In the genomic region with DNA sequence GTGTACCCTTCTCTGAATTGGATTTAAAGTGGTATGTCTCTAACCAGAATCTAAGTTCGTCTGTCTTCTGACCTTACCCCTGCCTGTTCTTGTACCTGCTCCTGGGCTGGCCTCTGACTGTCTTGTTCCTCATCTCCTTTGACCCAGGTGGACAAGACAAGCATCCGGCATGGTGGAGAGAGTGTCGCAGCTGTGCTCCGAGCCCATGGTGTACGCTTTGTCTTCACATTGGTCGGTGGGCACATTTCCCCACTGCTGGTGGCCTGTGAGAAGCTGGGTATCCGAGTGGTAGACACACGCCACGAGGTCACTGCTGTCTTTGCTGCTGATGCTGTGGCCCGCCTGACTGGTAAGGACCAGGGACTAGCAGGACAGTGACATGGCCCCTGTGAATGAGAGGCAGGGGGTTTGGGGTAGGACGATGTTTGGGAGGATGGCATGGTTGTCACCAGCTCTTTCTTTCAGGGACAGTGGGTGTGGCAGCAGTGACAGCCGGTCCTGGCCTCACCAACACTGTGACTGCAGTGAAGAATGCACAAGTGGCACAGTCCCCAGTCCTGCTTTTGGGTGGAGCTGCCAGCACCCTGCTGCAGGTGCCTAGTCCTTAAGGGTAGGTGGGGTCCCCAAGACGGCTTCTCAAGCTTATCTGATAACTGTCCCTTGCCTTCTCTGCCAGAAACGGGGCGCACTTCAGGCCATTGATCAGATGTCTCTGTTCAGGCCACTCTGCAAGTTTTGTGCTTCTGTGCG, we compare ENCODE assay signal across 26 mouse cellular contexts. TPM values are rescaled to one million over a fixed set of nuclear protein-coding genes. Genes with fewer than 3 reads are reported as not detected.
DNase-seq lines count a peak whose midpoint lies in the region; ATAC-seq and TF ChIP-seq lines count a peak whose summit lies in the region.
"Had no signal": no experiment of that assay in that cellular context is flagged by ENCODE, and none has a peak within 500 bp of the region (broad histone marks: within the 10 kb centered on the region; RNA-seq: fewer than 3 reads in every experiment).

No protein-coding gene starts in this region.

- H3K9ac ChIP-seq in heart, embryonic 13.5 days: no peak overlapping the region; the same call in 1 of the 2 replicates
- H3K9ac ChIP-seq: embryonic facial prominence, embryonic 15.5 days; neural tube, embryonic 12.5 days had no signal

- 58% methylated on average over 16 of the region's 16 CpGs for WGBS in cerebellum, adult 2 months
- 88% methylated on average over 16 of the region's 16 CpGs for WGBS in heart, embryonic 13.5 days

- no peaks in the 10 kb centered on the region for H3K27me3 ChIP-seq in cerebellum, adult 2 months (ENCODE audit: control insufficient read depth, insufficient read depth, low read length)
- no peaks in the 10 kb centered on the region for H3K27me3 ChIP-seq in heart, embryonic 13.5 days (replicated peaks)
- H3K27me3 ChIP-seq in megakaryocyte, embryonic 14.5 days (replicated peaks): no peaks in the 10 kb centered on the region
- H3K27me3 ChIP-seq: embryonic facial prominence, embryonic 15.5 days; liver, embryonic 13.5 days; midbrain, embryonic 13.5 days; neural tube, embryonic 12.5 days; Patski had no signal

- H3K4me2 ChIP-seq in heart, embryonic 13.5 days: peak overlapping the region; percentile 81; the same call in 1 of the 2 replicates

- H3K4me1 ChIP-seq in cerebellum, adult 2 months (ENCODE audit: control insufficient read depth, insufficient read depth, low read length): peaks cover 23% of the 10 kb centered on the region
- H3K4me1 ChIP-seq in heart, embryonic 13.5 days: peaks cover 23% of the 10 kb centered on the region
- H3K4me1 ChIP-seq in megakaryocyte, embryonic 14.5 days: peaks cover 47% of the 10 kb centered on the region

- peak in 1 of 2 experiments; percentile 36 for DNase-seq in cerebellum, adult 2 months
- DNase-seq in cerebellum, adult 11 months: no peak
- DNase-seq in heart, postnatal 4 days: no peak
- DNase-seq in thymus, postnatal 4 days: peak; percentile 57
- DNase-seq: adrenal gland, adult 8-10 months; embryo, embryonic 11 days; gastrocnemius, postnatal 25 days; liver, embryonic 13.5 days had no signal

- H3K4me3 ChIP-seq in cerebellum, adult 2 months (replicated peaks; ENCODE audit: insufficient read depth, low read depth, low read length): no peak overlapping the region
- no peak overlapping the region for H3K4me3 ChIP-seq in heart, embryonic 13.5 days
- H3K4me3 ChIP-seq in megakaryocyte, embryonic 14.5 days (replicated peaks): peak overlapping the region; percentile 26
- H3K4me3 ChIP-seq: left cerebral cortex, adult 2 months; neural tube, embryonic 12.5 days had no signal

- peaks cover 54% of the 10 kb centered on the region for H3K36me3 ChIP-seq in heart, embryonic 13.5 days
- H3K36me3 ChIP-seq in megakaryocyte, embryonic 14.5 days (replicated peaks; ENCODE audit: low read length): peaks cover 59% of the 10 kb centered on the region

- peak overlapping the region; percentile 9 for H3K27ac ChIP-seq in cerebellum, adult 2 months (ENCODE audit: insufficient read depth, low read length)
- H3K27ac ChIP-seq in heart, embryonic 13.5 days (replicated peaks): peak overlapping the region; percentile 93
- H3K27ac ChIP-seq: left cerebral cortex, adult 2 months; midbrain, embryonic 13.5 days; neural tube, embryonic 12.5 days; stomach, postnatal 0 days had no signal

- no peak for TF ChIP-seq CTCF in cerebellum, adult 2 months (IDR thresholded peaks at IDR 0.05; ENCODE audit: borderline replicate concordance, insufficient read depth, low read depth, low read length)

- TF ChIP-seq POLR2A in cerebellum, adult 2 months (IDR thresholded peaks at IDR 0.05; ENCODE audit: borderline replicate concordance, insufficient read depth, low read length): no peak

- ATAC-seq in heart, embryonic 13.5 days (ENCODE audit: extremely low read depth, insufficient number of reproducible peaks, low FRiP score, low TSS enrichment): no peak
- ATAC-seq in megakaryocyte, adult 5-6 weeks (ENCODE audit: poor library complexity, severe bottlenecking): no peak
- ATAC-seq: CD4-positive, CD25-positive, alpha-beta regulatory T cell, adult 4 months; forebrain, embryonic 16.5 days; intestine, embryonic 16.5 days; lung, postnatal 0 days; midbrain, embryonic 13.5 days had no signal

- no peaks in the 10 kb centered on the region for H3K9me3 ChIP-seq in heart, embryonic 13.5 days
- H3K9me3 ChIP-seq in megakaryocyte, embryonic 14.5 days: no peaks in the 10 kb centered on the region
- H3K9me3 ChIP-seq: embryonic facial prominence, embryonic 15.5 days; liver, embryonic 13.5 days; midbrain, embryonic 13.5 days; neural tube, embryonic 12.5 days had no signal

RNA-seq across cellular contexts. Expression of gene Ilvbl, which starts 2.5 kb away (rescaled TPM):
- 86.6 and 95.0 TPM in 2 replicates for polyA plus RNA-seq in cerebellum, adult 2 months (2012; rRNA removed)
- polyA plus RNA-seq in heart, embryonic 13.5 days (2015; fragmentation: Nextera tagmentation; extraction: Ambion mirVana): 52.4 and 54.6 TPM in 2 replicates
- 10 to 100 TPM; 64.9 to 74.5 TPM for total RNA-seq in heart, postnatal 4 days (2021)
- 13.1 and 13.2 TPM in 2 replicates for polyA plus RNA-seq in megakaryocyte, embryonic 14.5 days (2012; ENCODE audit: insufficient read depth, low replicate concordance)
- total RNA-seq in megakaryocyte, adult 5-6 weeks (2015): 16.3 and 19.8 TPM in 2 replicates
- total RNA-seq in megakaryocyte, adult 5-6 weeks (2017): 8.4 and 8.6 TPM in 2 replicates

RNA-seq across cellular contexts. Expression of gene Syde1, which starts 15.2 kb away (rescaled TPM):
- polyA plus RNA-seq in cerebellum, adult 2 months (2012; rRNA removed): 17.6 and 19.8 TPM in 2 replicates
- polyA plus RNA-seq in heart, embryonic 13.5 days (2015; fragmentation: Nextera tagmentation; extraction: Ambion mirVana): 14.4 and 14.7 TPM in 2 replicates
- 10 to 100 TPM; 21.4 to 22.0 TPM for total RNA-seq in heart, postnatal 4 days (2021)
- polyA plus RNA-seq in megakaryocyte, embryonic 14.5 days (2012; ENCODE audit: insufficient read depth, low replicate concordance): 2.0 and 2.8 TPM in 2 replicates
- 0.25 TPM in 1 of 2 replicates, not detected in the other for total RNA-seq in megakaryocyte, adult 5-6 weeks (2015)
- total RNA-seq in megakaryocyte, adult 5-6 weeks (2017): 0.15 and 0.37 TPM in 2 replicates

RNA-seq across cellular contexts. Expression of gene Olfr1357, which starts 41.3 kb away (rescaled TPM):
- polyA plus RNA-seq in cerebellum, adult 2 months (2012; rRNA removed): not detected in 2 replicates
- not detected in 2 replicates for polyA plus RNA-seq in heart, embryonic 13.5 days (2015; fragmentation: Nextera tagmentation; extraction: Ambion mirVana)
- not detected for total RNA-seq in heart, postnatal 4 days (2021)
- polyA plus RNA-seq in megakaryocyte, embryonic 14.5 days (2012; ENCODE audit: insufficient read depth, low replicate concordance): 0.12 TPM in 1 of 2 replicates, not detected in the other
- not detected in 2 replicates for total RNA-seq in megakaryocyte, adult 5-6 weeks (2015)
- not detected in 2 replicates for total RNA-seq in megakaryocyte, adult 5-6 weeks (2017)
- total RNA-seq: adrenal gland, adult 8-10 months; ES-E14; gastrocnemius, postnatal 25 days; hematopoietic stem cell, adult 5-6 weeks; left cerebral cortex, adult 2 months had no signal
- polyA plus RNA-seq: CD4-positive, CD25-positive, alpha-beta regulatory T cell, adult 4 months; forebrain, embryonic 16.5 days; hindbrain, embryonic 16.5 days; intestine, embryonic 16.5 days; kidney, embryonic 14.5 days; limb, embryonic 11.5 days; liver, embryonic 13.5 days; lung, postnatal 0 days; midbrain, embryonic 13.5 days; neural tube, embryonic 12.5 days; Patski; stomach, postnatal 0 days had no signal

RNA-seq across cellular contexts. Expression of gene Olfr1358, which starts 59.4 kb away (rescaled TPM):
- polyA plus RNA-seq in cerebellum, adult 2 months (2012; rRNA removed): not detected in 2 replicates
- polyA plus RNA-seq in heart, embryonic 13.5 days (2015; fragmentation: Nextera tagmentation; extraction: Ambion mirVana): not detected in 2 replicates
- total RNA-seq in heart, postnatal 4 days (2021): not detected
- not detected in 2 replicates for polyA plus RNA-seq in megakaryocyte, embryonic 14.5 days (2012; ENCODE audit: insufficient read depth, low replicate concordance)
- not detected in 2 replicates for total RNA-seq in megakaryocyte, adult 5-6 weeks (2015)
- not detected in 2 replicates for total RNA-seq in megakaryocyte, adult 5-6 weeks (2017)
- total RNA-seq: adrenal gland, adult 8-10 months; ES-E14; gastrocnemius, postnatal 25 days; hematopoietic stem cell, adult 5-6 weeks; left cerebral cortex, adult 2 months had no signal
- polyA plus RNA-seq: CD4-positive, CD25-positive, alpha-beta regulatory T cell, adult 4 months; embryonic facial prominence, embryonic 15.5 days; forebrain, embryonic 16.5 days; hindbrain, embryonic 16.5 days; intestine, embryonic 16.5 days; kidney, embryonic 14.5 days; limb, embryonic 11.5 days; liver, embryonic 13.5 days; lung, postnatal 0 days; midbrain, embryonic 13.5 days; neural tube, embryonic 12.5 days; Patski; stomach, postnatal 0 days had no signal
